Mouse (Mus musculus): ENCODE measurements around the gene Tmem17. TPM values are rescaled to one million over a fixed set of nuclear protein-coding genes. Genes with fewer than 3 reads are reported as not detected.

The Tmem17 gene
- total and polyA plus RNA-seq, 3 experiments: not detected

DNA sequence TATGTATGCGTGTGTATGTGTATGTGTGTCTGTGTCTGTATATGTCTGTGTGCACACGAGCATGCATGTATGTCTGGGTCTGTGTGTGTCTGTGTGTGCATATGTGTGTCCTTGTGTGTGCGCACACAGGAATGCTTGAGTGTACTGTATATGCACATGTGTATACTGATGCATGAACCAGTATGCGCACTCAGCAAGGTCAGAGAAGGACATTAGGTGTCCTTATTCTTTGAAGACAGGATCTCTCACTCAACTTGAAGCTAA lies 49.4 kb downstream of the Tmem17 start:
- no peaks in the 10 kb centered on the region for H3K27me3 ChIP-seq (ENCODE audit: insufficient read depth, low read length)
- H3K36me3 ChIP-seq (replicated peaks): no peaks in the 10 kb centered on the region
- ATAC-seq (ENCODE audit: extremely low read depth, insufficient number of reproducible peaks, low FRiP score, poor library complexity, severe bottlenecking) (no peak), DNase-seq (ENCODE audit: low spot score) (no peak)
- no peaks in the 10 kb centered on the region for H3K4me1 ChIP-seq (ENCODE audit: insufficient read depth, low read depth, low read length)
- TF ChIP-seq GATA2 (IDR thresholded peaks at IDR 0.05; ENCODE audit: borderline replicate concordance, low read depth, low read length): no peak
- no peaks in the 10 kb centered on the region for H3K9me3 ChIP-seq (replicated peaks)
- no peak overlapping the region for H3K4me3 ChIP-seq (ENCODE audit: low read depth, low read length)

DNA sequence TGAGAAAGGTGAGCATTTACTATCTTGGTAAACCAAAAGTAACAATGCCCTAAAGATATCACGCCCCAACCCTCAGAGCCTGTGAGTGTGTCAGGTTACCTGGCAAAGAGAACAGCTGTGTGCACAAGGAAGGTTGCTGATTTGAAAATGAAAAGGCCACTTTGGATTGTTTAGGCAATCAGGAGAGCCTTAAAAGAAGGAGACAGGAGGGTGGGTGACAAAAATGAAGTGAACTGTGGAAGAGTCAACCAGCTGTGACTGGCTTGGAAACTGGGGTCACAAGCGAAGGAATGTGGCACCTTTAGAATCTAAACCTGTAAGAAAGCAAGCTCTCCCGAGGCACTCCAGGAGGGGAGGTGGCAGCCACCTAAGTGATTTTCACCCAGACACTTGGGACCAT lies 51.8 kb downstream of the Tmem17 start:
- Histone ChIP-seq H3K4me1 (ENCODE audit: insufficient read depth, low read depth, low read length) (no peaks in the 10 kb centered on the region), H3K36me3 (replicated peaks) (no peaks in the 10 kb centered on the region), H3K9me3 (replicated peaks) (no peaks in the 10 kb centered on the region), H3K27me3 (ENCODE audit: insufficient read depth, low read length) (no peaks in the 10 kb centered on the region), H3K4me3 (ENCODE audit: low read depth, low read length) (no peak overlapping the region)
- DNase-seq (ENCODE audit: low spot score) (no peak), ATAC-seq (ENCODE audit: extremely low read depth, insufficient number of reproducible peaks, low FRiP score, poor library complexity, severe bottlenecking) (no peak)
- TF ChIP-seq GATA2 (IDR thresholded peaks at IDR 0.05; ENCODE audit: borderline replicate concordance, low read depth, low read length) (no peak), GATA1 (IDR thresholded peaks at IDR 0.05; ENCODE audit: borderline replicate concordance, low read length) (no peak), POLR2AphosphoS5 (IDR thresholded peaks at IDR 0.05; ENCODE audit: insufficient replicate concordance, low read depth, low read length) (no peak), CTCF (IDR thresholded peaks at IDR 0.05; ENCODE audit: low read depth, low read length) (no peak), TAL1 (conservative IDR thresholded peaks at IDR 0.05; ENCODE audit: low read depth, low read length) (no peak)

DNA sequence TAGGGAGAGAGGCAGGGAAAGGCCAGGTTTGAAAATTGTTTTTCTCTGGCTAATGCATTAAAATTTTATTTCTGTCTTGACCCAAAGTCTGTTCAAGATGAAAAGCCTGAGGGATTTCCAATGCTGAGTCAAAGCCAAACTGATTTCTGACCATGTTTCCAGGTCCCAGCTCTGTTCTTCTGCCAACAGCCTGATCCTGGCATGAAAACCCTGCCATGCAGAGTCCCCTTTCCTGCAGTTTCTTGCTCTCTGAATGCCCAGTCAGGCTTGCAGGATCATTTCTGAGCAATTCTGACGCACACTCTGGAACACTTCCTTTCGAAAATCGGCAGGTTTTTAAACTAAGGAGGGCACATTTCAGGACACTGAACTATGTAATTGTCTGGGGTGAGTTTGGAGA lies 52.8 kb downstream of the Tmem17 start:
- H3K4me1 ChIP-seq (ENCODE audit: insufficient read depth, low read depth, low read length): no peaks in the 10 kb centered on the region
- DNase-seq (ENCODE audit: low spot score) (no peak), ATAC-seq (ENCODE audit: extremely low read depth, insufficient number of reproducible peaks, low FRiP score, poor library complexity, severe bottlenecking) (no peak)
- H3K27me3 ChIP-seq (ENCODE audit: insufficient read depth, low read length): no peaks in the 10 kb centered on the region
- no peaks in the 10 kb centered on the region for H3K9me3 ChIP-seq (replicated peaks)
- H3K36me3 ChIP-seq (replicated peaks): no peaks in the 10 kb centered on the region
- TF ChIP-seq GATA1 (IDR thresholded peaks at IDR 0.05; ENCODE audit: borderline replicate concordance, low read length): no peak
- H3K4me3 ChIP-seq (ENCODE audit: low read depth, low read length): no peak overlapping the region

Other genes with a start within 250 kb of the Tmem17 start
- gene Ehbp1, start 169.8 kb upstream of the Tmem17 start, total RNA-seq (2014; fragmentation: Nextera tagmentation): 11.7 and 13.5 TPM in 2 replicates
- 3.5 and 3.8 TPM in 2 replicates for gene Ehbp1, start 169.8 kb upstream of the Tmem17 start, total RNA-seq (2017)
- gene Ehbp1, start 169.8 kb upstream of the Tmem17 start, polyA plus RNA-seq (2012): 0.30 and 0.37 TPM in 2 replicates